Mouse (Mus musculus) intestine, embryonic 15.5 days (tissue): ENCODE measurements around the gene Tsc22d3. TPM values are rescaled to one million over a fixed set of nuclear protein-coding genes. Genes with fewer than 3 reads are reported as not detected.
A peak's percentile ranks its signal among the peaks of the same experiment; 100 is the strongest.
"Not testable (repeated sequence)": the region's sequence is repeated elsewhere in the genome, so short reads cannot be mapped to it uniquely, and the experiment has no call there.

ENCODE experiments used
- ATAC-seq: fragments of 200-750 bp; cut with Nextera tagmentation; 2 replicates; pipeline ENCODE4 v1.8.0; 2017; ENCODE audit warnings: moderate TSS enrichment, moderate library complexity
- H3K27ac ChIP-seq: fragments of 300-500 bp; sonication (generic); 2 replicates; pipeline ENCODE4 v1.5.1; 2015; ENCODE audit warnings: mild to moderate bottlenecking, inconsistent platforms
- H3K27me3 ChIP-seq: fragments of 300-500 bp; sonication (generic); replicated peaks from 2 replicates; pipeline ENCODE4 v1.6.1; 2015; ENCODE audit warnings: inconsistent platforms
- H3K36me3 ChIP-seq: fragments of 300-500 bp; sonication (generic); 2 replicates; pipeline ENCODE4 v1.6.1; 2015; ENCODE audit warnings: inconsistent platforms
- H3K4me1 ChIP-seq: fragments of 300-500 bp; sonication (generic); replicated peaks from 2 replicates; pipeline ENCODE4 v1.6.1; 2015; ENCODE audit warnings: inconsistent platforms
- H3K4me2 ChIP-seq: fragments of 300-500 bp; sonication (generic); replicated peaks from 2 replicates; pipeline ENCODE4 v1.6.1; 2015; ENCODE audit warnings: mild to moderate bottlenecking, inconsistent platforms
- H3K4me3 ChIP-seq: fragments of 300-500 bp; sonication (generic); replicated peaks from 2 replicates; pipeline ENCODE4 v1.5.1; 2015; ENCODE audit warnings: inconsistent platforms
- H3K9ac ChIP-seq: fragments of 300-500 bp; sonication (generic); 2 replicates; pipeline ENCODE4 v1.6.1; 2015; ENCODE audit warnings: inconsistent platforms
- H3K9me3 ChIP-seq: fragments of 300-500 bp; sonication (generic); 2 replicates; pipeline ENCODE4 v1.6.1; 2016; ENCODE audit warnings: inconsistent platforms
- WGBS: fragments of 180-500 bp; shearing (Covaris S2); methylation state at CpG from one replicate; pipeline ENCODE4 v1.1.7; 2015; 5-methylcytosine and 5-hydroxymethylcytosine counted together
- polyA plus RNA-seq: library from polyadenylated mRNA; unstranded; fragments of >200 nt; fragmentation: Nextera tagmentation; extraction: Ambion mirVana; gene quantifications from 2 replicates; pipeline ENCODE4 v1.2.1, GENCODE M21; 2015

Gene Tsc22d3
- polyA plus RNA-seq, 1 experiment from 2014 or later = 61.8 TPM

DNA sequence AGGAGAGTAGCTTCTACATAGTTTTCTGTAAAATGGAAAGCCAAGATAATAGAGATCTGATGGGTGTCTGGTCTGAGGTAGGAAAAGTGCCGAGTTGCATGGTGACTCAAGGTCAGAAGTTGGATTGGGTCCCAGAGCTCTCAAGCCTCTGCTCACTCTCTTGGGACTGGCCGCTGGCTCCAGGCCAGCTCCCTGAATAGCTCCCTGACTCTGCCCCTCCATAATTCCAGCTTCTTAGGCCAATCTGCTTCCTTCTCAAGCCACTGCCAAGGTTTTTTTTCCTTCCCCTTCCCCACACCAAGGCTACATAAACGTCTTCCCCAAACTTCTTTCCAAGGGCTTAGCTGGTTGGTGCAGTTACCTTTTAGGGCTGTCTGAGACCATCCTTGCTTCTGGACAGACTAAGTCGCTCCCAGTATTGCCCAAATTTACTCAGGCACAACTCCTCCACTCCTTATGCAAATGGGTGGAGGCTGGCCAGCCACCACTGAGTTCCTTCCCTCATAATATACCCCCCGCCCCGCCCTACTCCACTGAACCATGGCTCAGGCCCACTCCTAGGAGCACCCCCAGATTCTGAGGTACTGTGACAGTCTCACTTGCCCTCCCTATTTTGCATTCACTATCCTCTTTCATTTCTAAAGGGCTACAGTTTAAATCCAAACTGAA is 42.1 kb downstream of the Tsc22d3 start:
- Histone ChIP-seq H3K9me3 (no peaks in the 10 kb centered on the region), H3K27me3 (peaks cover 5% of the 10 kb centered on the region; the same call in 1 of the 2 replicates), H3K27ac (no peak overlapping the region), H3K4me2 (no peak overlapping the region), H3K36me3 (no peaks in the 10 kb centered on the region), H3K4me1 (no peaks in the 10 kb centered on the region), H3K4me3 (no peak overlapping the region), H3K9ac (no peak overlapping the region)
- WGBS = 66% methylated on average over 6 of the region's 6 CpGs
- no peak for ATAC-seq

DNA sequence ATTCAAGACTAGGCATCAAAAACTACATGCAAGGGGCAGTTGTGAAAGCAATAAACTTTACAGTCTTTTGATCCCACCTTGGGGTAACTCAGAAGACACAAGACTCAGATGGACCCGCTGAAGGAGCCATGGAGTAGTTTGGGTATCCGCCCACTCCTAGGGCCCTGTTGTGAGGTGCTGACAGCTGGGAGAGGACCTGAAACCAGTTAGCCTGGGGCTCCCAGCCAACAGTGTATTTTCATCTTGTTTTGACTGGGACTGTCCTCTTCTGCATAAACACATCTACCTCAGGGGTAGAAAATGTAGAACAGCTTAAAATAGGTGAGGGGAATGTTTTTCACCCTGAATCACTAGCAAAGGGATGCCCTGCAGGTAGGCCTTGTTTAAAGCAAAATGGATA is 44.5 kb downstream of the Tsc22d3 start:
- H3K27ac ChIP-seq = no peak overlapping the region
- no peaks in the 10 kb centered on the region for H3K36me3 ChIP-seq
- no peaks in the 10 kb centered on the region for H3K4me1 ChIP-seq
- H3K27me3 ChIP-seq = peaks cover 7% of the 10 kb centered on the region; the same call in 1 of the 2 replicates
- H3K4me2 ChIP-seq = no peak overlapping the region
- ATAC-seq = no peak
- H3K9ac ChIP-seq = no peak overlapping the region
- WGBS = 70% methylated on average over 2 of the region's 2 CpGs
- H3K4me3 ChIP-seq = no peak overlapping the region
- H3K9me3 ChIP-seq = no peaks in the 10 kb centered on the region

DNA sequence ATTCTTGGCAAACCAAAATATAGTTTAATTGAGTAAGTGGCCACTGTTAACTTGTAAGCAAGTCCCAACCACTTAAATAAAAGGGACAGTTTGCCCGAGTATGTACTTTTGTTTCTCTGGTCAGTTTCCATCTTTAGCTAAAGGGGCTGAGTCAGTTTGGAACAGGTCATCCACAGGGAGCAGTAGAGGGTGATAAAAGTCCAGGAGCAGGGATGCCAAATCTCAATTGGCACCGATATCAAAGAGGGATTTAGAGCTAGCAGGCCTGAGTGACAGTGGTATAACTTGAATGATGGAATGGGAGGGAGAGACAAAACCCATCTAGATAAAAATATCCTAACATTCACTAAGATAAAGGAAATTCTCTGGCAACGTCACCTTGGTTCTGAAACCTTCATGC is 45.0 kb downstream of the Tsc22d3 start:
- WGBS = 70% methylated on average over 3 of the region's 3 CpGs
- no peak overlapping the region for H3K4me2 ChIP-seq

DNA sequence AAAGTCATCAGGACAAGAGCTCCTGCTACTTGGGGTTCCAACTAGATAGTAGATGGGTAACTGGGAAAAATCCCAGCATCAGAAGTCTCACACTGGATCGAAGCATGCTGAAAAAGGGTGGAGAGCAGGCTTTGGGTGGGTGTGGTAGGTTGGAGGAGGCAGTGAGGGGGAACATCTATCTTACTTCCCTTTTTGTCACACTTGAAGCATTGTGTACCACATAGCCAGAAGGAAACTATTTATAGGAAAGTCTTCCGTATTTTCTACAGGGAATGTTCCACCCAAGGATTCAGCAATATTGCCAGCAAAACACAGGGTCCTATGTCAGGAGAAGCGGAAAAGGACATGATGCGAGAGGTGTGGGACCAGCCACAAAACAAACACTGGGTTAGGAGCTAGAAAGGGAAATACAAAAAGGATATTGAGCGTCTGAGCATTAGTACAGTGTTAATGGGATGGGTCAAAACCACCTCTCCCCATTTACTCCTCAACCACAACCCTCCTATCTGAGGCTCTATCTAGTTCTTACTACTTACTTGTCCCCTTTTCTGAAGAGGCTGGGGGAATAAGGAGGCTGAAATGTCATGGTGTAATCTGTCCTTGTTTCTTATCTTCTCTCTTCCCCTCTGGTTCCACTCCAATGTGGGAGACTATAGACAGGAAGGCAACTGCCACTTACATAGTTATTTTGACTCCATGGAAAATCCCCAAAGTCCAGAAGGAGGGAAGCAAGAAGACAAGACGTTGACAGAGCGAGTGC is 52.6 kb downstream of the Tsc22d3 start:
- H3K4me1 ChIP-seq = no peaks in the 10 kb centered on the region
- no peaks in the 10 kb centered on the region for H3K36me3 ChIP-seq
- no peak overlapping the region for H3K4me2 ChIP-seq
- H3K4me3 ChIP-seq = no peak overlapping the region
- no peak for ATAC-seq
- no peak overlapping the region for H3K9ac ChIP-seq
- peaks cover 9% of the 10 kb centered on the region; the same call in 1 of the 2 replicates for H3K27me3 ChIP-seq
- 77% methylated on average over 7 of the region's 7 CpGs for WGBS
- no peak overlapping the region for H3K27ac ChIP-seq
- H3K9me3 ChIP-seq = no peaks in the 10 kb centered on the region

More for the DNA sequence above, 45.0 kb downstream of the Tsc22d3 start:
- Histone ChIP-seq H3K36me3 (no peaks in the 10 kb centered on the region), H3K27me3 (peaks cover 7% of the 10 kb centered on the region; the same call in 1 of the 2 replicates), H3K9me3 (no peaks in the 10 kb centered on the region), H3K27ac (no peak overlapping the region), H3K4me3 (no peak overlapping the region), H3K9ac (no peak overlapping the region), H3K4me1 (no peaks in the 10 kb centered on the region)
- ATAC-seq = no peak

DNA sequence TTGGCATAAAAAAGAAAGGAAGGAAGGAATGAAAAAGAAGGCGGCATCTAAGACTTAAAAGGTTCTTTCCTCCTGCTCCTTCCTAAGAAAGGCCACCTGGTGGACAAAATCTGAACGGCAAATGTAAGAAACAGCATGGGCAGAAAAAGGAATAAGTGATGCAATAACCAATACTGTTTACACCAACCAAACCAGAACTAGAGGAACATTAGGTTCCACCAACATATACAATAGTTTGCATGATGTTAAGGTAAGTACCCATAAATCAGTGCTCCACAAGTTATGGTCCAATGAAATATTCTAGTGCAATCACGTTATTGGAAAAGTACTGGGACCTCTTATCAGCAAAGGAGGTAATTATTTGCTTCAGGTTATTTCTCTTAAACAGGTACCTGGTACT is 55.7 kb downstream of the Tsc22d3 start:
- WGBS = 29% methylated on average over 3 of the region's 3 CpGs
- no peaks in the 10 kb centered on the region for H3K36me3 ChIP-seq
- H3K27ac ChIP-seq = no peak overlapping the region
- no peak overlapping the region for H3K4me3 ChIP-seq
- 0 out of 2 replicates have a peak, but pooled peaks cover 2% of the 10 kb centered on the region for H3K4me1 ChIP-seq
- H3K9ac ChIP-seq = no peak overlapping the region
- no peaks in the 10 kb centered on the region for H3K9me3 ChIP-seq
- no peak overlapping the region for H3K4me2 ChIP-seq
- H3K27me3 ChIP-seq = peaks cover 5% of the 10 kb centered on the region; the same call in 1 of the 2 replicates
- no peak for ATAC-seq

DNA sequence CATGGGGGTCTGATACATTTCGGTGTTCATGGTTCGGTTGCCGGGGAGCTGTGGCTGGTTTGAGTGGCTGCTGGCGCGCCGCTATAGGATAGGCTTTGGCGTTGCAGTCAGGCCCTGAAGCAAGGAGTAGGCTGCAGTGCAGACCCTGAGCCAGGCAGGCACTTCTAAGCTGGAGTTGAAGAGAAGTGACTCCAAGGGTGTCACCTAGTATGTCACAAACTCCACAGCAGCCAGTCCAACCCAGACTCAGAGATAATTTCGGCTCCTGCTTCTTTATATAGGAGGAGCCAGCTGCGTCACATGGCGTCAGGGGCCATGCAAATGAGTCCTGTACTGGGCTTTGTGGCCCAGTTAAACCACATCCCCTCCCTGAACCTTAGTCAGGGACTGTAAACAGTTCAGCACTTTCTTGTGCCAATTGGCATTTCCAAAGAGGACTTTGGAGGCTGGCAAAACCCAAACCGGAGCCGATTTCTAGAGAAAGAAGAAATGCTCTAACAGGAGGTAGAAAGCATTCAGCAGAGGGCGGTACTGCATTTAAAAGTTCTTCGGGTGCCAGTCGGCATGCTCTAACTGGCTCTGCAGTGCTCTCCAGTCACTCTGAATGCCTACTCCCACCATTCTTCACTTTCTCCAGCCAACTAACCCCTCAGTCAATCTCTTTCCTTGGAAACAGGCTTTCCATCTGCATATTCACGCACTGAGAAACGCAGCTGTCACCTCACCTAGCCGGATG is 57.4 kb downstream of the Tsc22d3 start:
- Histone ChIP-seq H3K4me3 (peak overlapping the region; percentile 44), H3K27ac (peak overlapping the region; percentile 80), H3K9me3 (no peaks in the 10 kb centered on the region), H3K4me1 (0 out of 2 replicates have a peak, but pooled peaks cover 2% of the 10 kb centered on the region), H3K36me3 (no peaks in the 10 kb centered on the region), H3K9ac (peak overlapping the region; percentile 55), H3K4me2 (peak overlapping the region; percentile 61), H3K27me3 (peaks cover under 1% of the 10 kb centered on the region; the same call in 1 of the 2 replicates)
- ATAC-seq = peak; percentile 81
- 28% methylated on average over 18 of the region's 18 CpGs for WGBS

DNA sequence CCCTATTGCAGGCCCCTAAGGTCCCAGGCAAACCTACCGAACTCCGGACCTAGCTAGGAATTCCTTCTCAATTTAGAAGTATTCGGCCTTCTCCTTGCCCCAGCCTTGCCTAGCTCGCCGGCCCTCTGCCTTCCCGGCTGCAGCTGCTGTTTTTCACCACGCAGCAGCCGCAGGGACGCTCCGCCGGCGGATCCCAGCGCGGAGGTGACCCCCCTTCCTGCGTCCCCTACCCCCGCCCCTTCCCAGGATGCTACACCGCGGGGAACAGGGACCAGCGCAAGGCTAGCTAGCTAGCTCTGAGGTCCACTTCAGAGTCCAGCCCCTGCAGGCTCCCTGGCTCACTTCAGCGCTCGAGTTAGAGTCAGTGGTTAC is 58.0 kb downstream of the Tsc22d3 start:
- Histone ChIP-seq H3K9ac (peak overlapping the region; percentile 55), H3K4me2 (peak overlapping the region; percentile 61), H3K27me3 (no peaks in the 10 kb centered on the region; the same call in 1 of the 2 replicates), H3K4me1 (0 out of 2 replicates have a peak, but pooled peaks cover 2% of the 10 kb centered on the region), H3K36me3 (no peaks in the 10 kb centered on the region), H3K9me3 (no peaks in the 10 kb centered on the region), H3K4me3 (peak overlapping the region; percentile 44), H3K27ac (peak overlapping the region; percentile 80)
- peak; percentile 79 for ATAC-seq
- 9% methylated on average over 21 of the region's 21 CpGs for WGBS

DNA sequence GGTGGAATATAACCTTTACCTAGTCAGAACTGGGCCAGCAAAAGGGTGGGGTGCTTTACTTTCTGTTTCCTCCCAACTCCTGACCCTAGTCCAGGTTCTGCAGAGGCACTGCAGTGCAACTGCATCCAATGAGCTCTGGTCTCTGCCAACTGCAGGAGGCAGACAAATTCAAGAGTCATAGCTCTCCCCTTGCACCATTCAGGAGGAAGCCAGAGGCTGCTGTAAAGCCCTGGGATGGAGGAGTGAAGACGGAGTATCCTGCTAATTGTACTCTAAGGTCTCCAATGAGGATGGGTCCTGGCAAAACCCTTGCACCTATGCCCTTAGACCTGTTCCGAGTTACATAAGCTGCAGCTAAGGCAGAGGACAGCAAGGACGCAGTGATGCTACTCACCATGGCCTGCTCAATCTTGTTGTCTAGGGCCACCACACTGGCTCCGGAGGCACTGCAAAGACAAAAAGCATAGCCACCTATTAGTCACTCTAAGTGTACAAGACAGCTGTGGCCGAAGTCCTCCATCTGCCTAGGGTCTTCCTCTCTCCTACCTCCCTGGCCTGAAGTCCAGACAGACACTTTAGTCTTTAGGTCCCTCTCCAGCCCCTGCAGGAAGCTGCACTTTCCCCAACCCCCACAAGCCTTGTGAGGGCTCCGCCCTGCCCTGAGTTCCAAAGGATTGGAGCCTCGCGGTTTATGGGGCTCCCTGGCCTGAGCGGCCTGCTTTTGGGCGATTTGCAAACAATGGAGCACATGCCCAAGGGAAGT is 58.6 kb downstream of the Tsc22d3 start:
- WGBS = 18% methylated on average over 10 of the region's 10 CpGs
- peak; percentile 42 for ATAC-seq
- Histone ChIP-seq H3K36me3 (no peaks in the 10 kb centered on the region), H3K4me3 (peak overlapping the region; percentile 44), H3K9me3 (no peaks in the 10 kb centered on the region), H3K4me2 (peak overlapping the region; percentile 61), H3K27ac (peak overlapping the region; percentile 80), H3K27me3 (no peaks in the 10 kb centered on the region; the same call in 1 of the 2 replicates), H3K4me1 (0 out of 2 replicates have a peak, but pooled peaks cover 2% of the 10 kb centered on the region), H3K9ac (peak overlapping the region; percentile 55)

DNA sequence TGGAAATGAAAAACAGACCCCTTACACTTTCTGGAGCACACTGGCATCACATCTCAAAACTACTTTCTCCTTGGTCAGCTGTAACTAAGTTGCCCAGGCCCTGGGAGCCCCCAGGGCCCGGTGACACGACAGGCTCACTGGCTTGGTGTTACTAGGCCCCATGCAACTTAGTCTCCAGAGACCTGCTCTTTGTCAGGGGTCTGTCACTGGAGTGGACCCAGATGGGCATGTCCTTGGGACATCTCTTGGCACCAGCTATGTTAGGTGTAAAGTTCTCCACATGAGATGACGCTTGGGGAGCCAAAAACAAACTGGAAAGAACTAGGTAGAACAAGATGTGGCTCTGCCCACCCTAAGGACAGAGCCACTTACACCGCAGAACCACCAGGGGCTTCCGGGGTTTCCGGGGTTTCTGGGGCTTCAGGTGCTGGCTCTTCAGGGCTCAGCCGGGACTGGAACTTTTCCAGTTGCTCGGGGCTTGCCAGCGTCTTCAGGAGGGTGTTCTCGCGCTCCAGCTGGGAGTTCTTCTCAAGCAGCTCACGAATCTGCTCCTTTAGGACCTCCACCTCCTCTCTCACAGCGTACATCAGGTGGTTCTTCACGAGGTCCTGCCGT is 59.9 kb downstream of the Tsc22d3 start:
- Histone ChIP-seq H3K4me3 (no peak overlapping the region), H3K4me2 (0 out of 2 replicates have a peak overlapping the region, but pooled peaks have one; percentile 61), H3K27me3 (no peaks in the 10 kb centered on the region; the same call in 1 of the 2 replicates), H3K36me3 (no peaks in the 10 kb centered on the region), H3K4me1 (0 out of 2 replicates have a peak, but pooled peaks cover 2% of the 10 kb centered on the region), H3K9ac (no peak overlapping the region), H3K9me3 (no peaks in the 10 kb centered on the region), H3K27ac (no peak overlapping the region)
- WGBS = 77% methylated on average over 15 of the region's 15 CpGs
- ATAC-seq = no peak

DNA sequence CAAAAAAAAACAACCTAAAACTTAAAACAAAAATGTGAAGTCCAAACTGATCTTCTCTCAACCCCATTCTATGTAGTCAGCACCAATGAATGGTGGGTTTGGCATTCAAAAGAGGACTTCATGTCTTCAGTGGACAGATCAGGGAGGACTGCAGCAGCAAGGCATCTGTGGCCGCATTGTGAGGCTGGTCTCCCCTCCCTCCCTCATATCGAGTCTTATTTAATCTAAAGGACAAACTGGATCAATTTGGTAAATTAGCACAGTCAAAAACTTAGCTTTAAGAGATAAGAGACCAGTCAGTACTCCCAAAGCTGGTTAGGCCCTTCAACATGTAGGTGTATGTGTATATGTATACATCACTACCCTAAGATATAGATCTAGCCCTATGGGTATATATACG is 60.6 kb downstream of the Tsc22d3 start:
- WGBS = 81% methylated on average over 3 of the region's 3 CpGs
- H3K27ac ChIP-seq, H3K36me3 ChIP-seq, H3K27me3 ChIP-seq, H3K4me2 ChIP-seq, H3K9me3 ChIP-seq, H3K4me3 ChIP-seq, ATAC-seq, H3K9ac ChIP-seq, H3K4me1 ChIP-seq: not testable (repeated sequence)

DNA sequence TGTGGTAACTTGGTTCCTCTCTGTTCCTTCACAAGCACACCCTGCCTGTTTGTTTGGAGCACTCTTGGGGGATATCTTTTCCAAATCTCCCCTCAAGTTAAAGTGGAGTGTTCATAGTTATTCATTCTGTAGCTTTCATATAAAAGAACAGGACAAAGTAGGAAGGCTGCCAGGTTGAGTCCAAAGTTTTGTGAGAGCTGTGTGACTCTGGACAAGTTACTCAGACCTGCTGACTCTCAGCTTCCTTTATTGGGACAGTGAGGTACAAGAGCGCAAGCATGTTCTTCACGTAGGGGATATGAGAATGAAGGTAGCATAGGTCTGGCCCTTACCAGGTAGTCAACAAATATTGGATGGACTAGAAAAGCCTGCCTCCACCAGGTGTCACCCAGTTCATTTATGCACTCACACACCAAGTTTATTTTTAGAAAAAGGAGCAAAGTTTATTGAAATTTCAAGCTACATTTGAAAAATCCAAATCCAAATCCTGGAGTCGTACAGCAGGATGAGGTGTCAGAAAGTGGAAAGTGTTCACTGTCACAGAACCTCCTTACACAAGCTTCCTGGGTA is 61.3 kb downstream of the Tsc22d3 start:
- Histone ChIP-seq H3K27me3 (no peaks in the 10 kb centered on the region; the same call in 1 of the 2 replicates), H3K4me2 (no peak overlapping the region), H3K4me3 (no peak overlapping the region), H3K9ac (no peak overlapping the region), H3K36me3 (no peaks in the 10 kb centered on the region), H3K9me3 (no peaks in the 10 kb centered on the region), H3K27ac (no peak overlapping the region), H3K4me1 (0 out of 2 replicates have a peak, but pooled peaks cover 2% of the 10 kb centered on the region)
- no peak for ATAC-seq
- WGBS = 83% methylated on average over 3 of the region's 3 CpGs
